8 mouse cellular contexts compared by ENCODE assay signal in the genomic region with DNA sequence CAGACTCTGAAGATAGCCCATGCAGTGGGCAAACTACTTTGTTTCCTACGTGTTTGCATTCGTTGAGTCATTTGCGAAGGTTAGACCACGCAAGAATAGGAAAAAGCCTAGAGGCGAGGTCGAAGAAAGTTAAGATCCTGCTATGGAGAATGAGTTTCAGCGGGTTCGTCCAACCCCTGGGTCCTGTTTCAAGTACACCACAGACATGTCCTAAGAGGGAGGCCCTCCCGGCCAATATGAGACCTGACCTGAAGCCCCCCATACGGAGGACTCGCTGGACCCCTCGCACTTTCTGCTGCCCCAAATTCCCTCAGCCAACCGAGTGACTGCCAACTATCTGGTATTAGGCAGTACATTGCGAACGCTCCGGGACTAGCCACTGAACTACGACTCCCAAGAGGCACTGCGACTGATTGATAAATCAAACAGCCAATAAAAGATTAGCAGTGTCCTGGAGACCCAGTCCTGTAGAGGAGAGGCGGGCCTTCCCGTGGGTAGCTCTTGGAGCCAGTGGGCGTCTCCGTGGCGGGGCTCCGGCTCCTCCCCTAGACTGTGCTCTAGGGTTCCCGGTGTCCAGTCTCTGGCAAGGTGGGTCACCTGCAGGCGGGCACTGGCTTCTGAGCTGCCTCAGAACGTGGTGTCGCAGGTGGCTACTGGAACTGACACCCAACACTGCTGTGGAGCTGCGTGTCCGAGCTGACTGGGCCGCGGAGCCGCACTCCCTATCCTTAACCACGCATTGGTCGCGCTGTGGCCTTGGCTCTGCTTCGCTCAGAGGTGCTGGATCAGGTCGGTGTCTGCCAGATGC. TPM values are rescaled to one million over a fixed set of nuclear protein-coding genes. Genes with fewer than 3 reads are reported as not detected.
DNase-seq lines count a peak whose midpoint lies in the region; ATAC-seq lines count a peak whose summit lies in the region.

A gene (plus strand): TSS at position 558 of the 808 bp plus-strand sequence.

- ATAC-seq in hindbrain, embryonic 16.5 days = peak; percentile 99

- H3K27ac ChIP-seq in hindbrain, embryonic 16.5 days (ENCODE audit: low read depth, low read length) = peak within 1 kb of the TSS; percentile 77
- H3K27ac ChIP-seq in macrophage = no peak within 1 kb of the TSS

- peak within 1 kb of the TSS; percentile 81 for H3K4me2 ChIP-seq in hindbrain, embryonic 16.5 days (ENCODE audit: low read length)

- peak within 1 kb of the TSS; percentile 86 for H3K9ac ChIP-seq in hindbrain, embryonic 16.5 days (ENCODE audit: low read depth, low read length)

- peak; percentile 66 for DNase-seq in WW6 (ENCODE audit: low read depth, low spot score)
- DNase-seq in cerebellum, postnatal 4 days (ENCODE audit: low spot score in 2 of 2) = peak; percentile 73 to 85
- DNase-seq in gastrocnemius, adult 18-20 months (ENCODE audit: low spot score) = peak; percentile 98
- peak; percentile 87 to 94 for DNase-seq in left cerebral cortex, adult 18-20 months (ENCODE audit: low spot score in 2 of 2)
- DNase-seq in right cerebral cortex, adult 18-20 months = peak; percentile 97
- peak; percentile 56 for DNase-seq in urinary bladder, postnatal 10 days (ENCODE audit: low spot score)

- H3K4me1 ChIP-seq in hindbrain, embryonic 16.5 days (ENCODE audit: control insufficient read depth, insufficient read depth, low read depth, low read length) = peaks cover 11% of the 10 kb centered on the region

- WGBS in hindbrain, embryonic 16.5 days = 4% methylated on average over 38 of the region's 38 CpGs
- 5% methylated on average over 38 of the region's 38 CpGs for WGBS in macrophage (ENCODE audit: missing documents)

- peak within 1 kb of the TSS; percentile 72 for H3K4me3 ChIP-seq in hindbrain, embryonic 16.5 days (ENCODE audit: low read length)
- H3K4me3 ChIP-seq in macrophage (ENCODE audit: inconsistent target) = peak within 1 kb of the TSS; percentile 59

- no peaks in the 10 kb centered on the region for H3K36me3 ChIP-seq in hindbrain, embryonic 16.5 days (ENCODE audit: control insufficient read depth, insufficient read depth, low read length)
- no peaks in the 10 kb centered on the region for H3K36me3 ChIP-seq in macrophage (ENCODE audit: inconsistent target)

- no peaks in the 10 kb centered on the region for H3K79me2 ChIP-seq in macrophage (ENCODE audit: inconsistent target)

- H3K27me3 ChIP-seq in hindbrain, embryonic 16.5 days (replicated peaks; ENCODE audit: control insufficient read depth, insufficient read depth, low read length) = no peaks in the 10 kb centered on the region

- no peaks in the 10 kb centered on the region for H3K9me3 ChIP-seq in hindbrain, embryonic 16.5 days (ENCODE audit: control insufficient read depth, low read length)

RNA-seq across cellular contexts. Expression of the gene that starts here (rescaled TPM):
- 1 to 10 TPM; 1.7 to 1.9 TPM for total RNA-seq in gastrocnemius, adult 18-20 months (2021)
- polyA plus RNA-seq in hindbrain, embryonic 16.5 days (2015; fragmentation: Nextera tagmentation; extraction: Ambion mirVana) = 2.5 and 3.3 TPM in 2 replicates
- total RNA-seq in left cerebral cortex, adult 18-20 months (2021) = 1 to 10 TPM; 3.8 to 4.1 TPM
- 1 to 10 TPM in 20 of 26 experiments, under 1 TPM in 6; 0.69 to 7.5 (median 2.0) TPM for total RNA-seq in macrophage (2018; cell fraction: chromatin; rRNA removed)
- total RNA-seq in macrophage (2018; cell fraction: cytosol; rRNA removed) = 1 to 10 TPM in 4 of 26 experiments, under 1 TPM in 22; 0.14 to 1.2 (median 0.76) TPM
- total RNA-seq in macrophage (2018; cell fraction: nucleus; rRNA removed) = 1 to 10 TPM in 19 of 26 experiments, under 1 TPM in 7; 0.48 to 7.1 (median 1.8) TPM
- polyA plus RNA-seq in macrophage (2018) = 0.63 to 0.84 TPM (median 0.82 TPM) in 3 replicates
